Mouse (Mus musculus) myocyte (in vitro differentiated cells): Measurements from ENCODE around the gene Naa30.

ENCODE experiments used
- CEBPB ChIP-seq: IDR thresholded peaks from 2 replicates; pipeline ENCODE4 v1.6.1; 2011; ENCODE audit warnings: mild to moderate bottlenecking, moderate library complexity; ENCODE audit not compliant: poor library complexity, insufficient read depth, severe bottlenecking
- E2F4 ChIP-seq: IDR thresholded peaks from one replicate; pipeline ENCODE4 v1.6.1; 2011; ENCODE audit warnings: mild to moderate bottlenecking, control low read depth, moderate library complexity; ENCODE audit not compliant: insufficient read depth
- MAX ChIP-seq: IDR thresholded peaks from one replicate; pipeline ENCODE4 v1.6.1; 2011; ENCODE audit warnings: low read depth, mild to moderate bottlenecking, control low read depth
- MYOD1 ChIP-seq, 3 experiments: IDR thresholded peaks; one replicate each; pipeline ENCODE4 v1.6.1; 2011; ENCODE audit warnings: control low read depth in 2 of 3, low read depth in 2 of 3, mild to moderate bottlenecking in 2 of 3, moderate library complexity in 1 of 3; ENCODE audit not compliant: insufficient read length in 2 of 3, control insufficient read depth in 1 of 3
- MYOG ChIP-seq, 3 experiments: IDR thresholded peaks; one replicate each; pipeline ENCODE4 v1.6.1; 2011; ENCODE audit warnings: control low read depth in 2 of 3, low read depth in 2 of 3, mild to moderate bottlenecking in 2 of 3; ENCODE audit not compliant: insufficient read length in 2 of 3, control insufficient read depth in 1 of 3, insufficient read depth in 1 of 3
- POLR2A ChIP-seq: IDR thresholded peaks from one replicate; pipeline ENCODE4 v1.6.1; 2011; ENCODE audit warnings: low read depth, mild to moderate bottlenecking, control low read depth, moderate library complexity; ENCODE audit not compliant: insufficient read length
- POLR2AphosphoS2 ChIP-seq: IDR thresholded peaks from one replicate; pipeline ENCODE4 v1.6.1; 2011; ENCODE audit warnings: low read depth, control low read depth; ENCODE audit not compliant: insufficient read length
- REST ChIP-seq: IDR thresholded peaks from one replicate; pipeline ENCODE4 v1.6.1; 2011; ENCODE audit warnings: mild to moderate bottlenecking, control low read depth, moderate library complexity; ENCODE audit not compliant: insufficient read depth, insufficient read length
- SRF ChIP-seq: IDR thresholded peaks from one replicate; pipeline ENCODE4 v1.6.1; 2011; ENCODE audit warnings: low read depth; ENCODE audit not compliant: control insufficient read depth, insufficient read length
- TCF12 ChIP-seq: IDR thresholded peaks from one replicate; pipeline ENCODE4 v1.6.1; 2011; ENCODE audit warnings: mild to moderate bottlenecking, control low read depth; ENCODE audit not compliant: poor library complexity, insufficient read depth, severe bottlenecking
- TCF3 ChIP-seq: IDR thresholded peaks from one replicate; pipeline ENCODE4 v1.6.1; 2011; ENCODE audit warnings: low read depth, control low read depth; ENCODE audit not compliant: insufficient read length
- USF1 ChIP-seq: IDR thresholded peaks from one replicate; pipeline ENCODE4 v1.6.1; 2011; ENCODE audit warnings: low read depth, mild to moderate bottlenecking, control low read depth, moderate library complexity

DNA sequence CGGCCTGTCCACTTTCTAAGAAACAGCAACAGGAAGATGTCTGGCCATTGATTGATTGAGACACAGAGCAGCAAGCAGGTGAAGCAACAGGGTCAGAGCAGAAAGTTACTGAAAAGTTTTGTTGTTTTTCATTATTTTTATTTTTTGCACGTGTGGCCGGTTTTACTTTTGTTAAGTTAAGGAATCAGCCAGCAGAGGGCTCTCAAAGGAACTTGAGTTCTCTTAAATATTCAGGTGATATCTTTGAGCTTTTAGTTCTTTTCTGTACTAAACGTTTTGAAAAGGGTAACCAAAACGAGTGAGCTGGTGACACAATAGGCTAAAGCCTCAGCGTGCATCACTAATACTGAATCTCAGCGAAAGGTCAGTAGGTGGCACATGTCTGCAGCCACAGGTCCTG, 46.7 kb downstream of the Naa30 start:
- TF ChIP-seq POLR2A (no peak), USF1 (no peak), E2F4 (no peak), CEBPB (no peak), POLR2AphosphoS2 (no peak), MAX (no peak), MYOD1 (IDR thresholded peaks at IDR 0.05; ENCODE audit: control insufficient read depth in 1 of 3, insufficient read length in 2 of 3, low read depth in 2 of 3) (no peak), TCF3 (no peak), REST (no peak), SRF (no peak), TCF12 (no peak), MYOG (IDR thresholded peaks at IDR 0.05; ENCODE audit: control insufficient read depth in 1 of 3, insufficient read depth in 1 of 3, insufficient read length in 2 of 3, low read depth in 2 of 3) (no peak)
